Mouse (Mus musculus): ENCODE data around the gene Zcchc14.

Gene Zcchc14

GRCm38 (mm10) chr8:121663101-121663500, 10.4 kb upstream of the Zcchc14 start:
- no peak for DNase-seq

- DNase-seq = no peak
Observed at GRCm38 (mm10) chr8:121661631-121662357, 9.1 kb upstream of the Zcchc14 start.

DNA sequence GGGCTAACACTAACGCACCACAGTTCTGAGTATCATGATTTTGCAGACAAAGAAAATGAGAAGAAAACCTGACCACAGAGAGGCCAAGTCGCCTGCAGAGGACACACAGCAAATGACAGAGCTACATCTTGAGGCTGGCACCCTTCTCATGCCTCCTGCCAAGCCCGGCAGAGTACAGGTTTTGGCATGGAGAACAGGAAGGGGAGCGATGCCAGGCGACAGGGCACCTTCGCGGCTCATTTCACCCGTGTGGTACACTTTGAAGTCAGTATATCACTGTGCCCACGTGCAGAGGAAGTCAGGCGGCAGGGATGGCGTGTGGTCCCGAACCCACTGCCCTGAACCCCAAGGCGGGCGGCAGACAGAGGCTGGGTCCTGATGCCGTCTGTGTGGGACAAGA, 7.9 kb upstream of the Zcchc14 start:
- DNase-seq = no peak

GRCm38 (mm10) chr8:121654966-121655494, 2.3 kb upstream of the Zcchc14 start:
- no peak for DNase-seq

DNA sequence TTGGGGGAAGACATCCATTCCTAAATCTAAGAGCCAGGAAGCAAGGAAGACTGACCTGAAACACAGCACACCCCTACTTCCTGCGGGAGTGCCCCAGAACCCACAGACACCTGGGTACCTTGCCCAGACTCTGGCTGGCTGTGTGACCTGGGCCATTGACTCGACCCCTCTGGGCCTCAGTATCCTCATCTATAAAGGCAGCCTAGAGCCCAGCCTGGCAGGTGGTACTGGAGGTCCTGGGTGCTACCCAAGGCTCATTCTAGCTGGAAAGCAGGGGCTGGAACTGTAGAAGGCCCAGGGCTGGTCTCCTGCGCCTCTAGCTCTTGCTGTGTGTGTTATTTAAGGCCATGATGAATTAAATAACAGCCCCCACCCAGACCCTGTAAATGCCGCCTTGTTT, 1.4 kb upstream of the Zcchc14 start:
- no peak for DNase-seq

DNA sequence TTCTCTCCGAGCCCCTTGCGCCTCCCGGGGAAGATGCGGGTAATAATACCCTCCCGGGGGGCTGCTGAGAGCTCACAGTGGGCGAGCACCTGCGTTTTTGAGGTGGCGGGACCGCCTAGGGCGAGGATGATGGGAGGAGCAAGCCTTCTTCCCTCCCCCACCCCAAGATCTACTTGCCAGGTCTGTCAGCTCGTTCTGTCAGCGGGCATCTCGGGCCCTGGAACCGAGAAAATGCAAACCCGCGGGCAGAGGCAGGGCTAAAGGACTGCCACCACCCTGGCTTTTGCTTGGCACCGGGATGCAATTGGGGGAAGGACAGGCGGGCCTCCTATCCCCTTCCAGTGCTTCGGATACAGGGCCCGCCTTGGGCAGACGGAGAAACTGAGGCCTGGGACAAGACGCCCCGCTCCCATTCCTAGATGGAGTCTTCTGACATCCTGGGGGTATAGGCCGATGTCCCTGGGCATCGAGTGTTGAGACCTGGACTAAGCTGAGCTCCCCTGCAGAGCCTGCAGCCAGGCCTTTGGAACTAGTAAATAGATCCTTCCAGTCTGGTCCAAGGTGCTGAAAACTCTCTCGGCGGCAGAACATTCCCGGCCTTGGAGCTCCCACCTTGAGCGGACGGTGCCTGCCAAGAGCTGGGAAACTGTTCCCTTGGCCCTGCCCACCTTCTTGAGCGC, 779 bp upstream of the Zcchc14 start:
- DNase-seq = no peak

GRCm38 (mm10) chr8:121651874-121652361, 783 bp downstream of the Zcchc14 start:
- DNase-seq = no peak

GRCm38 (mm10) chr8:121651308-121651873, 1.3 kb downstream of the Zcchc14 start:
- DNase-seq = no peak

GRCm38 (mm10) chr8:121650389-121651307, 2.1 kb downstream of the Zcchc14 start:
- no peak for DNase-seq

DNA sequence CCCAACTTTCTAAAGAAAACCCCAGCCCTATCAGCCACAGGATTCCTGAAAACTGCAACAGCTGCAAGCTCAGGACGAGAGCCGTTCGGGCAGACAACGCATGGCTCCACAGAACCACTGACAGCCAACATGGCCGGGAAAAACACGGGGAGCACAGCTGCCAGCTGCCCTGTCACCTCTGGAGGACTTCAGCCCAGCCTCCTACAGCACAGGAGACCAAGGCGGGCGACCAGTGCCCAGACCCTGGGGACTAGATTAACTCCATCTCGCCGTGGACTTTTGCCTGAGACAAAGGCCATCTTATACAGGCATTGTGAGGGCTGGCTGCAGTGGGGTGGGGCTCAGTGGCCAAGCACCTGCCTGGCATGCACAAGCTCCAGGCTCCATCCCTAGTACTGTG, 2.8 kb downstream of the Zcchc14 start:
- no peak for DNase-seq

DNA sequence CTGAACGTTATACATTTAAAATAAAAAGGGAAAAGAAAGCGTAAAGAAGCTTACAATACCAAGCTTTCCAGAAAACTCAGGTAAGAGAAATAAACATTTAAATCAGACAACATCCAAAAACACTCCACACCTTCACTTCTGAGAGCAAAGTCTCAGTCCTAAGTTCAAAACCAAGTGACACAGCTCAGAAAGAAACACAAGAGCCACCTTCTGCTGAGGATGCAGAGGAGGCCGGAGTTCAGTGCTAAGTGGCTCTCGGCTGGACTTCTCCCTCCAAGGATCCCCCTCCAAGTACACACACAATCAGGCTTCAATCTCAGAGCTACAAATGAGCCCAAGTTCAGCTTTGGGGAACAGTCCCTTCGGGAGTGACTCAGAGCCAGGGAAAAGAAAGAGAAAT, 3.3 kb downstream of the Zcchc14 start:
- no peak for DNase-seq

DNA sequence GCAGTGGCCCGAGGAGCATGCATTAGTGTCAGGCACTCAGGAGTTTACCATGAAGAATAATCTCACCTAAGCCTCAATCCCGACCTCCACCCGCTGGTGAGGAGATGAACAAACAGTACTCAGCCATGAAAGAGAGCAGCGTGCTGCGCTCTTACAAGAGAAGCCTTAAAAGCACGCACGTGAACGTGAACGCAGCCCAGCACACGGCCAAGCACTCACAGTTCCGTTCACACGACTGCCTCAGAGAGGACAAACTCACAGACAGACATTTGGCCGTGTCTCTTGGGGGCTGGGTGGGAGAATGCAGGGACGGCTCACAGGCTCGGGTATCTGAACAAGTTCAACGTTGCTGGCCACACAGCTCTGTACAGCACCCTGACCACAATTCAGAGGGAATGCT, 4.2 kb downstream of the Zcchc14 start:
- no peak for DNase-seq

DNA sequence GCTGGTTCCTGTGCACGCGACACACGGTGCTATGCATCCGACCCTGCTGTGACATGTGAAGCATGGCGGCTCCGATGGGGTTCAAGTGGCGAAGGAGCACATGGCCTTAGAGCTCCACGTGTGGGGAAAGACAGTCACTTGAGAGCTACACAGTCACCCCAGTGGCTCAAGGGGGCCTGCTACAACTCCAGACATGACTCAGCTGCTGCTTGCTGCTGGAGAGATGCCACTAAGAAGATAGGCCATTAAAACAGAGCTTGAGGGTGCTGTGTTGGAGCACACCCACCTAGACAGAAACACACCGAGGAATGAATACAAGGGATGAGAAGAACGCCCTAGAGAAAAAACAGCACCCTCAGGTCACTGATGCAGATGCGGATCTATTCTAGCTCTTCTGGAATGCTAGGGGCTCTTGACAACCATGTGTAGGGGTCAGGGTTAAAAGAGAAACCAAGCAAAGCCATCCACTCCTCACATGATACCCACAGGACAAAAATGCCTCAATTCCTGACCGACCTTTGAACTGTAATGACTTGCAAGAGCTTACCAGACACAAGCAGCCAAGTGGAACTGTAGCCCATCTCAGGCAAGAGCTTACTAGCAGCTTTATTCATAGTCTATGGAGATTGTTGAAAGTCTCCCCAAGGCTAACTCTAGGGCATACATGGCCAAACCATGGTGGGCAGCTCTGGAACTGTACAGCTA, 5.0 kb downstream of the Zcchc14 start:
- no peak for DNase-seq

DNA sequence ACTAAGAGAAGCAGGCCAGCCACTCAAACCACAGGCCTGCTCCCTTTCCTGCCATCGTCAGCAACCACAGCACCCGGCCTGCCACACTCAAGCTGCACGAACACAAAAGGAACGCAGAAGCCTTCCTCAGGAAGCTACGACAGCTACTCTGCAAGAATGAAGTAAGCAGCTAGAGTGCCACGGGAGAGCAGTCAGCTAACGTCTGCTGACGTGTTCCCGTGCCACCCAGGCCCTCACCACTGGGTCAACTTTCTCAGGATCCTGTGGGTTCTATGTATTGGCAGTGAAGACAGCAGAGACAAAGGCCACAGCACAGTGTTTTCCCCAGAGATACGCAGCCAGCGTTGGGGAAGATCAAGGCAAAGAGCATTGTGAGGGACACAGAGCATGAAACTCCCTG, 9.3 kb downstream of the Zcchc14 start:
- DNase-seq = peak; percentile 52

DNA sequence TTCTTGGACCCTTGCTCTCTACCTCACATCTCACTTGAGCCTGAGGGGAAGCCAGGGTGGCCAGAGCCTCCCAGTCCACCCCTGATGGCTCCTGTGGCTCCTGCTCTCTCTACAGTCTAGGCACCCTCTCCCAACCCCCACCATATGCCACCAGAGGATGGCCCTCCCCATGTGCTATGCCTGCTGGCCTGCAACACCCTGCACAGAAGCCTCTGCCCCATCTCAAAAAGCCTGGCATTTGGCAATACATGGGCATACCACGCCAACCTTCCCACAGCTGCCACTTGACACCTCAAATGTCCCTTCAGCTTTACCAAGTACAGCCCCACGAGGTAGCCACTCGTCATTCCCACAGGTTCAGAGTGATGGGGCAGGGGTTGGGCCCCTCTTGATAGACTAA, 9.9 kb downstream of the Zcchc14 start:
- no peak for DNase-seq

DNA sequence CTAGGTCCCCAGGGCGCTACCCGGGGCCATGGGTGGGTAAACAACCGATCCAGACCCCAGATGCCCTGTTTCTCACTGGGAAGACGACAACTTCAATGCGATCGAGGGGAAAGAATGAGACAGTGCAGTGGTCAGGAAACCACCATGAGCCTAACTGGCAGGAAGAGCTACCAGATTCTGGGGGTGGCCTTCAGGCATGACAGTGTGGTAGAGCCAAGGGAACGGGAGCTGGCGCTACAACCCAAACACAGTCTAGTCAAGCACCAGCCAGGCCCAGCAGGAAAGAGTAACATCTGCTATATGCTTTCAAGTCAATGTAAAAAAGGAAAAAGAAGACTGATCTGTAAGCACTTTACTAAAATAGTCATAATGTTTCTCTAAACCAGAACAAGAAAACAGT, 16.5 kb downstream of the Zcchc14 start:
- no peak for DNase-seq

GRCm38 (mm10) chr8:121635534-121635933, 17.2 kb downstream of the Zcchc14 start:
- DNase-seq = no peak

DNA sequence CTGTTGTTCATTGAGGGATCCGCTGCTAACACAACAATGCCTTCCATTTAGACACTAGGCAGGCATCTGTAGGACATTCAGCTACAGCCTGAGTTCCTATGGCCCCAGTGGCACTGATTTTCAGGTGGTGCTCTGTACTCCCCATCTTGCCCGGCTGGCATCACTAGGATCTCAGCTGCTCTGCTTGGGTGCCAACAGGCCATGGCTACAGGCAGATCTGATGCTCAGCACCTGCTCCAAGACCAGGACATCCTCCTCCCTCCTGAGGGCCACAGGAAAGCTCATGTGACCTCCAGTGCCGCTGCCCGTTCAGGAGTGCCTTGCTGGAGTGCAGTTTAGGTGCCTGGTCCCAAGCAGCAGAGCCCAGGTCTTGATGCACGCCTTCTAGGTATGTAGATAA, 20.3 kb downstream of the Zcchc14 start:
- no peak for DNase-seq

- DNase-seq = no peak
Observed at GRCm38 (mm10) chr8:121631645-121632071, 21.0 kb downstream of the Zcchc14 start.

DNA sequence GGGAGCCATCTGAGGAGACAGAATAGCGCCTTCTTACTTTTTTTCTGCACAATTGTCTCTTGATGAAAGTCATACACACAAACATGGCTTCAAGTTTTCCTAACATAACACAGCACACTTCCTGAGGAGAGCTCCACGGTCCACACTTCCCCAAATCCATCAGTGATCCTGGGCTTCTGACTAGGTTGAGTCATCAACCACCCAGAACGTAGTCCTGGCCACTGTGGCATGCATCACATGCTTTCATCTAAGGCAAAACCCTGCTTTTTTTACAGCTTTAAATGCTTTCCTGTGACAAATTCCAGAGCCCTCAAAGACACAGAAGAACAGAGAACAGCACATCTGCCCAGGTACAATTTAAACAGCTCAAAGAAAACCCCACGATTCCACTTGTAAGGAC, 24.0 kb downstream of the Zcchc14 start:
- no peak for DNase-seq

- DNase-seq = no peak
Observed at GRCm38 (mm10) chr8:121623043-121623442, 29.7 kb downstream of the Zcchc14 start.

DNA sequence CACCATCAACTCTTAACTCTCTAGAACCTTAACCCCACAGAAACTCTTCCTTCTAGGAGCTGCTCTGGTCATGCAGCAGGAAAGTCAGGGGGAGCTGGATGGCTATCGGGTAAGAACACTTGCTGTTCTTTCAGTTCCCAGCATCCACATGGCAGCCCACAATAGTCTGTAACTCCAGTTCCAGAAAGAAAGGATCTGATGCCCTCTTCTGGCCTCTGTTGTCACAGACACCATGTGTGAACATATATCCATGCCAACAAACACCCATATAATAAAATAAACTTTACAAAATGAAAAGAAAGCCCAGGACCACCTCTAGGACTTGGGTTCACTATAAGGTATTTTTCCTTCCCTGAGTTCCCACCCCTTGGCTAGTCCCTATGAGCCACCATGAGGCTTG, 30.8 kb downstream of the Zcchc14 start:
- DNase-seq = no peak

Measured in layer of hippocampus, adult 9-11 months (tissue).